Comparison of ENCODE assay signal across 13 mouse cellular contexts in the genomic region with DNA sequence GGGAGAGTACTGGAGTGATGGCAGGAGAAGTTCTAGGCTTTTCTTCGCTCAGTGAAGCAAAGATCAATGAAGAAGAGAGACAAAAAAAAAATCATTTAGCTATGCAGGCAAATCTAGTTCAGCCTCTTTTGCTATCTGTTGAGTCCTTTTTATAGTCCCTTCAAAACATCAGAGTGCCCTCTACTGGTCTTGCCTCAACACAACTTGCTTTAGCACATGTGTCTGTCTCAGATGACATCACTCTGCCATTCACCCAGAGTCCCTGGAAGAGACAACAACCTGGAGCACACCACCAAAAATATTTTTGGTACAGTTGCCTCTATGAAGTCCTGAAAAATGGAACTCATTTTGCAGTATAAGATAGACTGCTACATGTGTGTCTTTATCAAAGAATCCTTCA.
DNase-seq lines count a peak whose midpoint lies in the region; ATAC-seq and TF ChIP-seq lines count a peak whose summit lies in the region.
"Had no signal": no experiment of that assay in that cellular context is flagged by ENCODE, and none has a peak within 500 bp of the region (broad histone marks: within the 10 kb centered on the region; RNA-seq: fewer than 3 reads in every experiment).

No protein-coding gene starts in this region.

- intact Hi-C loops in heart, adult 2 months (cut with DNase I): no loop called here

- no peak for TF ChIP-seq POLR2A in heart, adult 2 months (IDR thresholded peaks at IDR 0.05; ENCODE audit: insufficient read depth, low read depth, low read length)
- no peak for TF ChIP-seq POLR2A in brain, embryonic 14.5 days (IDR thresholded peaks at IDR 0.05; ENCODE audit: borderline replicate concordance, extremely low read depth, insufficient read depth, insufficient read length, poor library complexity, severe bottlenecking)

- TF ChIP-seq CTCF in heart, adult 2 months (IDR thresholded peaks at IDR 0.05): 0 out of 2 replicates have a peak, but pooled peaks have one; percentile 17
- TF ChIP-seq CTCF in brain, embryonic 14.5 days (IDR thresholded peaks at IDR 0.05; ENCODE audit: borderline replicate concordance, extremely low read depth, insufficient read depth, insufficient read length): no peak

- no peak for TF ChIP-seq EP300 in heart, adult 2 months (IDR thresholded peaks at IDR 0.05; ENCODE audit: insufficient read depth, low read depth, low read length)

- no peak overlapping the region for H3K4me2 ChIP-seq in midbrain, embryonic 12.5 days (replicated peaks)
- H3K4me2 ChIP-seq in midbrain, embryonic 16.5 days (ENCODE audit: low read length): no peak overlapping the region

- no peak overlapping the region for H3K4me3 ChIP-seq in heart, adult 2 months
- H3K4me3 ChIP-seq in midbrain, embryonic 12.5 days: no peak overlapping the region
- no peak overlapping the region for H3K4me3 ChIP-seq in midbrain, embryonic 16.5 days (ENCODE audit: low read depth, low read length)

- no peak overlapping the region for H3K27ac ChIP-seq in heart, adult 2 months
- H3K27ac ChIP-seq in midbrain, embryonic 12.5 days (replicated peaks): no peak overlapping the region
- no peak overlapping the region for H3K27ac ChIP-seq in midbrain, embryonic 16.5 days (ENCODE audit: low read length)

- no peaks in the 10 kb centered on the region for H3K9me3 ChIP-seq in midbrain, embryonic 12.5 days
- no peaks in the 10 kb centered on the region for H3K9me3 ChIP-seq in midbrain, embryonic 16.5 days (replicated peaks; ENCODE audit: control insufficient read depth, low read length, poor library complexity, severe bottlenecking)

- ATAC-seq in midbrain, embryonic 12.5 days (ENCODE audit: low FRiP score, low read depth): 0 out of 2 replicates have a peak, but pooled peaks have one; percentile 16
- ATAC-seq in midbrain, embryonic 16.5 days: no peak
- ATAC-seq in monocyte, adult 5-6 weeks (replicated peaks; ENCODE audit: insufficient number of reproducible peaks, low FRiP score, low TSS enrichment, poor library complexity, severe bottlenecking): no peak

- no peaks in the 10 kb centered on the region for H3K27me3 ChIP-seq in heart, adult 2 months (ENCODE audit: control insufficient read depth, insufficient read depth, low read length)
- H3K27me3 ChIP-seq in midbrain, embryonic 12.5 days: no peaks in the 10 kb centered on the region
- no peaks in the 10 kb centered on the region for H3K27me3 ChIP-seq in midbrain, embryonic 16.5 days (ENCODE audit: control insufficient read depth, insufficient read depth, low read depth, low read length)
- H3K27me3 ChIP-seq: CH12.LX had no signal

- no peaks in the 10 kb centered on the region for H3K4me1 ChIP-seq in heart, adult 2 months (ENCODE audit: control insufficient read depth, insufficient read depth, low read length)
- H3K4me1 ChIP-seq in midbrain, embryonic 12.5 days: no peaks in the 10 kb centered on the region
- H3K4me1 ChIP-seq in midbrain, embryonic 16.5 days (ENCODE audit: control insufficient read depth, insufficient read depth, low read length): no peaks in the 10 kb centered on the region

- no peak for DNase-seq in heart, adult 2 months
- DNase-seq in heart, adult 11 months: no peak
- peak; percentile 41 for DNase-seq in brain, embryonic 14.5 days (ENCODE audit: low read depth)
- DNase-seq in retina, postnatal 1 day: peak; percentile 0
- DNase-seq: gastrocnemius, postnatal 36 days; heart, postnatal 4 days; kidney, postnatal 25 days; liver; lung, postnatal 14 days had no signal

- no peak overlapping the region for H3K9ac ChIP-seq in heart, adult 2 months (ENCODE audit: low read depth, low read length)
- H3K9ac ChIP-seq in midbrain, embryonic 12.5 days (replicated peaks): no peak overlapping the region
- no peak overlapping the region for H3K9ac ChIP-seq in midbrain, embryonic 16.5 days (ENCODE audit: low read depth, low read length)

- H3K79me2 ChIP-seq in heart, adult 2 months (replicated peaks; ENCODE audit: control insufficient read depth, insufficient read depth, low read length): no peaks in the 10 kb centered on the region

- WGBS in heart, adult 2 months: 83% methylated on average over 1 of the region's 1 CpGs
- WGBS in midbrain, embryonic 12.5 days: 70% methylated on average over 1 of the region's 1 CpGs
- 40% methylated on average over 1 of the region's 1 CpGs for WGBS in midbrain, embryonic 16.5 days

- H3K36me3 ChIP-seq in heart, adult 2 months (ENCODE audit: control insufficient read depth, insufficient read depth, low read length): no peaks in the 10 kb centered on the region
- H3K36me3 ChIP-seq in midbrain, embryonic 12.5 days: no peaks in the 10 kb centered on the region
- H3K36me3 ChIP-seq in midbrain, embryonic 16.5 days (ENCODE audit: control insufficient read depth, insufficient read depth, low read length): no peaks in the 10 kb centered on the region

Comparison
In these comparisons a context has a peak if more than half of its experiments do, and no peak if none do; other contexts are left out.
1. DNase-seq: peak in brain, embryonic 14.5 days (single experiment) and retina, postnatal 1 day (single experiment); none in heart, adult 2 months (0 of 2) and heart, adult 11 months (single experiment).